Mouse (Mus musculus): ENCODE measurements around the gene Lrch4. TPM values are rescaled to one million over a fixed set of nuclear protein-coding genes. Genes with fewer than 3 reads are reported as not detected.

Lrch4 gene
- polyA plus RNA-seq, 1 experiment from 2014 or later: 34.0 TPM

- Histone ChIP-seq H3K36me3 (peaks cover 12% of the 10 kb centered on the region; the same call in 1 of the 2 replicates), H3K9ac (peak overlapping the region; percentile 80), H3K9me3 (no peaks in the 10 kb centered on the region), H3K4me2 (replicated peaks) (peak overlapping the region; percentile 93), H3K27ac (no peak overlapping the region), H3K4me1 (peaks cover 16% of the 10 kb centered on the region), H3K27me3 (no peaks in the 10 kb centered on the region), H3K4me3 (peak overlapping the region; percentile 72)
- ATAC-seq (ENCODE audit: low FRiP score, low read depth): no peak
- WGBS: 14% methylated on average over 28 of the region's 28 CpGs
Observed at GRCm38 (mm10) chr5:137683388-137684293, 54.7 kb downstream of the Lrch4 start.

GRCm38 (mm10) chr5:137684294-137685123 is 55.6 kb downstream of the Lrch4 start, which contains the start of gene Agfg2:
Gene Agfg2, minus strand, starts transcription at chr5:137684726.
- H3K36me3 ChIP-seq: peaks cover 12% of the 10 kb centered on the region; the same call in 1 of the 2 replicates
- H3K27me3 ChIP-seq: no peaks in the 10 kb centered on the region
- H3K4me3 ChIP-seq: peak within 1 kb of the TSS; percentile 72
- peaks cover 16% of the 10 kb centered on the region for H3K4me1 ChIP-seq
- under 1% methylated on average over 62 of the region's 62 CpGs for WGBS
- ATAC-seq (ENCODE audit: low FRiP score, low read depth): peak; percentile 100
- H3K27ac ChIP-seq: peak within 1 kb of the TSS; percentile 65
- peak within 1 kb of the TSS; percentile 93 for H3K4me2 ChIP-seq (replicated peaks)
- H3K9me3 ChIP-seq: no peaks in the 10 kb centered on the region
- H3K9ac ChIP-seq: peak within 1 kb of the TSS; percentile 80

GRCm38 (mm10) chr5:137685653-137686052 is 56.7 kb downstream of the Lrch4 start:
- Histone ChIP-seq H3K4me3 (no peak overlapping the region), H3K27me3 (no peaks in the 10 kb centered on the region), H3K9ac (no peak overlapping the region), H3K36me3 (peaks cover 7% of the 10 kb centered on the region; the same call in 1 of the 2 replicates), H3K4me2 (replicated peaks) (no peak overlapping the region), H3K4me1 (peaks cover 16% of the 10 kb centered on the region), H3K9me3 (no peaks in the 10 kb centered on the region), H3K27ac (no peak overlapping the region)
- ATAC-seq (ENCODE audit: low FRiP score, low read depth): no peak
- 94% methylated on average over 3 of the region's 3 CpGs for WGBS

- no peak for ATAC-seq (ENCODE audit: low FRiP score, low read depth)
- H3K27me3 ChIP-seq: no peaks in the 10 kb centered on the region
- H3K9me3 ChIP-seq: no peaks in the 10 kb centered on the region
- no peak overlapping the region for H3K4me2 ChIP-seq (replicated peaks)
- 83% methylated on average over 6 of the region's 6 CpGs for WGBS
- H3K4me3 ChIP-seq: no peak overlapping the region
- H3K36me3 ChIP-seq: peaks cover 4% of the 10 kb centered on the region; the same call in 1 of the 2 replicates
- H3K27ac ChIP-seq: no peak overlapping the region
- peaks cover 16% of the 10 kb centered on the region for H3K4me1 ChIP-seq
- no peak overlapping the region for H3K9ac ChIP-seq
Observed at GRCm38 (mm10) chr5:137686127-137686790, 57.3 kb downstream of the Lrch4 start.

- 85% methylated on average over 3 of the region's 3 CpGs for WGBS
- no peak for ATAC-seq (ENCODE audit: low FRiP score, low read depth)
Observed at GRCm38 (mm10) chr5:137689974-137690373, 61.1 kb downstream of the Lrch4 start.

GRCm38 (mm10) chr5:137690531-137690930 is 61.6 kb downstream of the Lrch4 start:
- no peak overlapping the region for H3K27ac ChIP-seq
- no peak overlapping the region for H3K9ac ChIP-seq
- no peak overlapping the region for H3K4me3 ChIP-seq
- H3K9me3 ChIP-seq: no peaks in the 10 kb centered on the region
- no peak for ATAC-seq (ENCODE audit: low FRiP score, low read depth)
- no peaks in the 10 kb centered on the region for H3K4me1 ChIP-seq
- 56% methylated on average over 9 of the region's 9 CpGs for WGBS
- H3K36me3 ChIP-seq: no peaks in the 10 kb centered on the region
- no peaks in the 10 kb centered on the region for H3K27me3 ChIP-seq
- no peak overlapping the region for H3K4me2 ChIP-seq (replicated peaks)

More at GRCm38 (mm10) chr5:137689974-137690373, 61.1 kb downstream of the Lrch4 start:
- no peak overlapping the region for H3K4me3 ChIP-seq
- no peaks in the 10 kb centered on the region for H3K9me3 ChIP-seq
- no peak overlapping the region for H3K4me2 ChIP-seq (replicated peaks)
- no peak overlapping the region for H3K27ac ChIP-seq
- H3K27me3 ChIP-seq: no peaks in the 10 kb centered on the region
- no peaks in the 10 kb centered on the region for H3K36me3 ChIP-seq
- H3K4me1 ChIP-seq: no peaks in the 10 kb centered on the region
- H3K9ac ChIP-seq: no peak overlapping the region

Other genes with a start within 250 kb of the Lrch4 start
- gene Zan, start 152.1 kb upstream of the Lrch4 start, polyA plus RNA-seq (2015; fragmentation: Nextera tagmentation; extraction: Ambion mirVana): 0.05 and 0.29 TPM in 2 replicates
- gene Pop7, start 126.6 kb upstream of the Lrch4 start, polyA plus RNA-seq (2015; fragmentation: Nextera tagmentation; extraction: Ambion mirVana): 48.4 and 54.0 TPM in 2 replicates
- 16.1 and 16.7 TPM in 2 replicates for gene Gigyf1, start 110.6 kb upstream of the Lrch4 start, polyA plus RNA-seq (2015; fragmentation: Nextera tagmentation; extraction: Ambion mirVana)
- 0.78 and 0.86 TPM in 2 replicates for gene Epo, start 95.9 kb upstream of the Lrch4 start, polyA plus RNA-seq (2015; fragmentation: Nextera tagmentation; extraction: Ambion mirVana)
- 343 and 352 TPM in 2 replicates for gene Gnb2, start 95.6 kb upstream of the Lrch4 start, polyA plus RNA-seq (2015; fragmentation: Nextera tagmentation; extraction: Ambion mirVana)
- 0.45 and 0.93 TPM in 2 replicates for gene Actl6b, start 75.6 kb upstream of the Lrch4 start, polyA plus RNA-seq (2015; fragmentation: Nextera tagmentation; extraction: Ambion mirVana)
- gene Tfr2, start 59.3 kb upstream of the Lrch4 start, polyA plus RNA-seq (2015; fragmentation: Nextera tagmentation; extraction: Ambion mirVana): 0.32 and 0.38 TPM in 2 replicates
- gene Mospd3, start 28.1 kb upstream of the Lrch4 start, polyA plus RNA-seq (2015; fragmentation: Nextera tagmentation; extraction: Ambion mirVana): 27.9 and 28.7 TPM in 2 replicates
- 152 and 157 TPM in 2 replicates for gene Pcolce, start 15.3 kb upstream of the Lrch4 start, polyA plus RNA-seq (2015; fragmentation: Nextera tagmentation; extraction: Ambion mirVana)
- 0.19 and 0.23 TPM in 2 replicates for gene Fbxo24, start 119 bp upstream of the Lrch4 start, polyA plus RNA-seq (2015; fragmentation: Nextera tagmentation; extraction: Ambion mirVana)
- gene Gm20605, start 54 bp downstream of the Lrch4 start, polyA plus RNA-seq (2015; fragmentation: Nextera tagmentation; extraction: Ambion mirVana): 6.1 and 9.6 TPM in 2 replicates
- gene Sap25, start 12.2 kb downstream of the Lrch4 start, polyA plus RNA-seq (2015; fragmentation: Nextera tagmentation; extraction: Ambion mirVana): 7.3 and 8.9 TPM in 2 replicates
- gene Irs3, start 16.6 kb downstream of the Lrch4 start, polyA plus RNA-seq (2015; fragmentation: Nextera tagmentation; extraction: Ambion mirVana): 0.18 and 0.26 TPM in 2 replicates
- 19.4 and 19.7 TPM in 2 replicates for gene Agfg2, start 55.6 kb downstream of the Lrch4 start, polyA plus RNA-seq (2015; fragmentation: Nextera tagmentation; extraction: Ambion mirVana)
- 2.9 and 4.0 TPM in 2 replicates for gene Nyap1, start 112.5 kb downstream of the Lrch4 start, polyA plus RNA-seq (2015; fragmentation: Nextera tagmentation; extraction: Ambion mirVana)
- 128 and 134 TPM in 2 replicates for gene Tsc22d4, start 116.6 kb downstream of the Lrch4 start, polyA plus RNA-seq (2015; fragmentation: Nextera tagmentation; extraction: Ambion mirVana)
- 26.5 and 27.2 TPM in 2 replicates for gene Ppp1r35, start 149.7 kb downstream of the Lrch4 start, polyA plus RNA-seq (2015; fragmentation: Nextera tagmentation; extraction: Ambion mirVana)
- gene Mepce, start 158.5 kb downstream of the Lrch4 start, polyA plus RNA-seq (2015; fragmentation: Nextera tagmentation; extraction: Ambion mirVana): 11.7 and 11.8 TPM in 2 replicates
- 35.3 and 36.0 TPM in 2 replicates for gene Zcwpw1, start 158.7 kb downstream of the Lrch4 start, polyA plus RNA-seq (2015; fragmentation: Nextera tagmentation; extraction: Ambion mirVana)
- 0.20 and 0.40 TPM in 2 replicates for gene Pilra, start 207.2 kb downstream of the Lrch4 start, polyA plus RNA-seq (2015; fragmentation: Nextera tagmentation; extraction: Ambion mirVana)
- 0.41 TPM in 1 of 2 replicates, not detected in the other for gene Pilrb1, start 229.0 kb downstream of the Lrch4 start, polyA plus RNA-seq (2015; fragmentation: Nextera tagmentation; extraction: Ambion mirVana)
- 0.19 TPM in 1 of 2 replicates, not detected in the other for gene Pilrb2, start 242.7 kb downstream of the Lrch4 start, polyA plus RNA-seq (2015; fragmentation: Nextera tagmentation; extraction: Ambion mirVana)

Measured in limb, embryonic 13.5 days (tissue).